Mouse (Mus musculus) mouse trophoblast stem cell (cell line): ENCODE data around the gene Ksr2.
"Not testable (repeated sequence)": the region's sequence is repeated elsewhere in the genome, so short reads cannot be mapped to it uniquely, and the experiment has no call there.

Source experiments
- in situ Hi-C, 2 experiments: fragments of 300-500 bp; cut with MseI, MboI; formaldehyde crosslinking; loops; 2 replicates in 1 of 2; 3 replicates in 1 of 2; pipeline ENCODE4 v1.15.1; 2025

The Ksr2 gene

DNA sequence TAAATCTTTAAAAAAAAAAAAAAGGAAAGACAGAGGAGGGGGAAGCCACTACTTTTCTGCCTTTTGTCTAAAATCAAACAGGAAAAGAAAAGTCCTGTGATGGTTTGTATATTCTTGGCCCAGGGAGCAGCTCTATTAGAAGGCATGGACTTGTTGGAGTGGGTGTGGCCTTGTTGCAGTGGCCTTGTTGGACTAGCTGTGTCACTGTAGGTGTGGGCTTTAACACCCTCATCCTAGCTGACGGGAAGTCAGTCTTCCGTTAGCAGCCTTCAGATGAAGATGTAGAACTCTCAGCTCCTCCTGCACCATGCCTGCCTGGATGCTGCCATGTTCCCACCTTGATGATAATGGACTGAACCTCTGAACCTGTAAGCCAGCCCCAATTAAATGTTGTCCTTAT lies 9.1 kb upstream of the Ksr2 start:
- in situ Hi-C loops, result loop anchor here (5.0 to 25.0 kb wide), 3 partner anchors 97 to 292 kb away; partner anchors contain the start of genes Suds3 (in 1 of the 2) and Taok3 (in 1 of the 2)

DNA sequence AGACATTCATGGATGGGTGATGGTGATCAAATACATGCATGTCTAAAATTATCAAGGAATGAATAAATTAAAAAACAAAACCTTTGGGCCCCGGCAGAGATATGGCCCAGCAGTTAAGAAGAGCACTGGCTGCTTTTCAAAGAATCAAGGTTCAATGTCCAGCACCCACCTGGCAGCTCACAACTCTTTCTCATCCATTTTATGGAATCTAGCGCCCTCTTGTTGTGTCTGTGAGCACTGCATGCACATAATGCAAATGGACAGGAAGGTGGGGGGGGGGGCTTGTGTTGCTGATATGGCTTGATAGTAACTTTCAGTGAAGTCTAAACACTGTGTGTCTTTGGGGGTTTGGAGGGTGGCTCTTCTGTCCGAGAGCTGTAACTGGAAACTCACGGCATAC lies 5.6 kb upstream of the Ksr2 start:
- in situ Hi-C loops, result loop anchor here (5.0 to 25.0 kb wide), 3 partner anchors 101 to 296 kb away; partner anchors contain the start of genes Suds3 (in 1 of the 2) and Taok3 (in 1 of the 2)

DNA sequence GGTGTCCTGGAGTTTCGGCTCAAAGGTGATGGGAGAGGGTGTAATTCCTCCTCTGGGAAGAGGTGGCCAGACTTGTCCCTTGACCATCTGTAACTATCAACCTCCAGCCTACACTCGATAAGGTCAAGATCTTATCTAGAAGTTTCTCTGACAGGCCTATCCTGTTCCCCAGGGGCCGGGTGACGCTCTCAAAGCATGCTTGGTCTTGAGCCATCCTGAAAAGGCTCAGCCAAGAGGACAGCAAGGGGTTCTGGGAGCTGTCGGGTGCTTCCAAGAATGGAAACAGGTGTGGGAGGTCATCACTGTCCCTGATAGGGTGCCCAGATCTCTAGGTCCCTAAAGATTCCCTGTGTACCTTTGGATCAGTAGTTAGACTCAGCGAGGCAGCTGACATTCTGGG lies 4.4 kb upstream of the Ksr2 start:
- in situ Hi-C loops, result loop anchor here (5.0 to 25.0 kb wide), 3 partner anchors 102 to 297 kb away; partner anchors contain the start of genes Suds3 (in 1 of the 2) and Taok3 (in 1 of the 2)

DNA sequence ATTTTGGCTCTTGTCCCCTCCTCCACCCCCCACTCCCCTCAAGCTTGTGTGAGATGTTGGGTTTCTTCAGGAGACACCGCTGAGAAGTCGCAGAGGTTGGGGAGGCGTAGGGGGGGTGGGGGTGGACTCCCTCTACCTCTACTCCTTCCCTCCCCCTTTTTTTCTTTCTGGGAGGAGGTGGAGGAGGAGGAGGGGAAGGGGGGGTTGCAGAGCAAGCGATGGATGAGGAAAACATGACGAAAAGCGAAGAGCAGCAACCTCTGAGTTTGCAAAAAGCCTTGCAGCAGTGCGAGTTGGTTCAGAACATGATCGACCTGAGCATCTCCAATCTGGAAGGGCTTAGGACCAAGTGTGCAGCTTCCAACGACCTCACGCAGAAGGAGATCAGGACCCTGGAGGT lies 811 bp downstream of the Ksr2 start:
- in situ Hi-C loops, result loop anchor here (25.0 kb wide), 2 partner anchors 277 to 302 kb away; partner anchors contain the start of genes Suds3 (in 1 of the 2) and Taok3 (in 1 of the 2)

DNA sequence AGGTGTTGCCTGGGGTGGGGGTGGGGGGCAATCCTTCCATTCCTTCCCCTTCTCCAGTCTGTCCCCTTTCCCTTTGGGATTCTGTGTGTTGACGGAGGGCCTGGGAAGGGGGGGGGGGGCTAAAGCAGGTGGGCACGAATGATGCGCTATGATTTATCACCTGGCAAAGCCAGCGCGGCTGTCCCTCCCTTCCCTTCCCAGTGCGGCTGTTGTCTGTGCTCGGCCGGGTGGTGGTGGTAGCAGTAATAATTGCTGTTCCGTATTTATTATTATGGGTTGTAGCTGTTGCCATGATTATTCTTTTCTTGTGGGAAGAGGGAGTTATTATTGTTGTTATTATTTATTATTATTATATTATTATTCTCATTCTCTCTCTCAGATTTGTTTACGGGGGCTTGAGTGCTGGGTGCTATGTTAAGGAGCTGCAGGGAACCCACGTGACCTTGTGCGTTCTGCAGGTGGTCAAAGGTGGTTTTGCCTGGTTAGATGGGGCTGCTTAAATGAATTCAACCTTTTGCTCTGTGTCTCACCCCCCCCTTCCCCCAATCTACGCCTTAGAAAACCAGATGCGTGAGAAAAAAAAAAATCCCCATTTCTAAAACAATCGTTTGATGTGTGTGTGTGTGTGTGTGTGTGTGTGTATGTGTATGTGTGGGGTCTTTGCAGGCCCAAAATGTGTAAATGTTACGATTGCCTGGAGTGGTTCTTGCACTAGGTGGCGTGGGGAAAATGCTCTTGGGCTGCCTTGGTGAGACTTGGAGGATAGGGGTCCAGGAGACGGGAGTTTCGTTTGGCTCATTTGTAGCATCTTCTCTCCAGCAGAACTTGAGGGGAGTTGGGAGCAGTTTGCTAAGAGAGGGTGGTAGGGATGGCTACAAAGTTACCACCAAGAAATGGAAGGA lies 1.5 kb downstream of the Ksr2 start:
- in situ Hi-C loops, result loop anchor here (25.0 kb wide), 2 partner anchors 278 to 303 kb away; partner anchors contain the start of genes Suds3 (in 1 of the 2) and Taok3 (in 1 of the 2)

DNA sequence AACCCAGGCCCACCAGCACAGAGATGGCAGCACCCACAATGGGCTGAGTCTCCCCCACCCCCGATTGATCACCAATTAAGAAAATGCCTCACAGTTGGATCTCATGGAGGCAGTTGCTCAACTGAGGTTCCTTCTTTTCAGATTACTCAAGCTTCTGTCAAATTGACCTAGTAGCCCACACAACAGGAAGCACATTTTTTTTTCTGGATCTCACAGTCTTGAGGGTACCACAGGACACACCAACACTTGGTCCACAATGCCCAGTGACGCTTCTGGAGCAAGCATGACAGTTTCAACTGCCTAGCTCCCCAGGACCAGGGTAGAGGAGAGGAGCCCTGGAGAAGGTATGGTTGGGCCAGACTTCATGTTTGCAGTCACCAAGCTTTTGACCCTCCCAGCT lies 3.6 kb downstream of the Ksr2 start:
- in situ Hi-C loops, result loop anchor here (25.0 kb wide), 2 partner anchors 280 to 305 kb away; partner anchors contain the start of genes Suds3 (in 1 of the 2) and Taok3 (in 1 of the 2)

DNA sequence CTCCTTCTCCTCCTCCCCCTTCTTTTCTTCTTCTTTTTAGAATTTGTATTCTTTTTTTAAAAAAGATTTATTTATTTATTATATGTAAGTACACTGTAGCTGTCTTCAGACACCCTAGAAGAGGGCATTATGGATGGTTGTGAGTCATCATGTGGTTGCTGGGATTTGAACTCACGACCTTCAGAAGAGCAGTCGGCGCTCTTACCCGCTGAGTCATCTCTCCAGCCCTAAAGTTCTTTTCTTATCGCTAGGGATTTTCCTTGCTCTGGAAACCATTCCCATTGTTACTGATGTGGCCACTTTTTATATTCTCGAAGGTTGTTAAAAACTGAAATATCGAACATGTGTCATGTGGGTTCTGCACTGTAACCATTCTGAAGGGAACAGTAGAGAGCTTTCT lies 19.7 kb downstream of the Ksr2 start:
- in situ Hi-C loops, result not testable (repeated sequence)

DNA sequence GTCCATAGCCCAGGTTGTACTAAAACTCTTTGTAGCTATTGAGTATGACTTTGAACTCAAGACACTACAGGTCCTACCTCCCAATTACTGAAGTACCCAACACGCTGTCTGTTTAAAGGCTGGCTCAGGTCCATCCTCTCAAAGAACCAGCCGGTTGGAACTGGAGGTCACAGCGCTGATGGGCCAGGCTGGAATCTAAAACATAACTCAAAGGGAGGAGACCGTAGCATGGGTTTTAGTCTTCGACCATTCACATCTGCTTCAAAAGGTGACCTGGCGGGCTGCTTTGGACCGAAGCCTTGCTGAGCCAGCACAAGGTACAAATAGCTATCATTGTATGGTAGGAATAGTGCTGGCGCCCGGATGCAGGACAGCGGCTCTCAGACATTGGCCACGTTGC lies 26.5 kb downstream of the Ksr2 start:
- in situ Hi-C loops, result no loop called here

DNA sequence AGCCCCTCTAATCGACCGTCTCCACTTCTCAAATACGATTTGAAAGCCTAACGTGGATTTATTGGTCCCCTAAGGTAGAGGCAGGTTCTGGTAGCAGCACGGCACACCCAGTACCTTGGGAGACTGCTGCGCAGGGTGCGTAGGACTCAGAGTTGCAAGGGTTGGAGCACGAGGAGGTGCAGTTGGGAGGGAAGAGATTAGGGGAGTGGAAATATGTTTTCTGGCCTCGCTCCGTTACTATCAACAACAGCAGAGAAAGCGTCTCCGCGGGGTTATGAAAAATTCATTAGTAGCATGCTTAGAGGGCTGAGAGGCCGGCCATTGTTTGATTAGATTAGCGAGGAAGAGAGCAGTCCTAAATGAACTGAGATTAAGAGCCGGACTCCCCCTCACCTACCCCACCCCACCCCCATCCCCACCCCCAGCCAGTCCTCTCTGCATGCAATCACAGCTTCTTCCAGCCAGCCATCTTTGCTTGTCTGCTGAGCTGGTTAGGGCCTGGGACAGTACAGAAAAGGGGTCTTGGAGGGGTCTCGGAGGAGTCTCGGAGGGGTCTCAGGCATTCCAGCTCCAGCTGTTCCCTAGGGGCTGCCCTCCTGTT lies 27.5 kb downstream of the Ksr2 start:
- in situ Hi-C loops, result no loop called here

DNA sequence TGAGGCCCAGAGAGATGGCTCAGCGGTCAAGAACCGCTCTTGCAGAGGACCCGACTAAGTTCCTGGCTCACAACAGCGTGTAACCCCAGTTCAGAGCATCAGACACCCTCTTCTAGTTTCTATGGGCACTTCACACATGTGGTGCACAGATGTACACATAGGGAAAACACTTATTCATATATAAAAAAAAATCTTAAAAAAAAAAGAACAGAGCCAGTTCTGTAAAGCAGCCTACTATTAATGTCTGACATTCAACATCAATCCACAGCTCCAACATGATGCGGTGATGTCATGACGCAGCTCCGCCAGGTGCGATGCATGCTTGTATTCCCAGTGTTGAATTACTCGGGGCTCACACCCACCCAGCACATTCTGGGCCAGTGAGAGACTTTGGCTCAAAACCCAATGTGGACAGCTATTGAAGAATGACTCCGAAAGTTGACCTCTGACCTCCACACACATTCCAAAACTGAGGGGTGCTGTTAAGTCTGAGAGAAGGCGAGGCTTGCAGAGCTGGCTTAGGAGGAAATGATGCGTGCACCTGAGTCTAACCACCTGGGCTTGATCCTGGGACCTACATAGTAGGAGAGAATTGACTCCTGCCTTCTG lies 28.5 kb downstream of the Ksr2 start:
- in situ Hi-C loops, result no loop called here

DNA sequence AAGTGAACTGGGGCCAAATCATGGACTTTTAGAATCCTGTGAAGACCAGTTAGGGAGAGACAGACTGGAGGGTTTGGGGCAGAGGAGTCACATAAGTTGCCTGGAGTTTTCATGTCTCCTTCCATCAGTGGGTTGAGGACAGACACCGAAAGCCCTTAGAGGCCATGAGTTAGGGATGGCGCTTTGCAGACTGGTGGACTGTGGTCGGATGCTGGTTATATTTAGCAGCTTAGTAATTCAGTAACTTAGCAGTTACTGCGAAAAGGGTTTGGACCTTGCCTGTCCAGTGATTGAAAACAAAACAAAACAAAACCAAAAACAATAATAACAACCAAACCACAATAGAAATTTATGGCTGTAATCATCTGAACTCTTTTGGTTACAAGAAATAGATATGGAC lies 29.3 kb downstream of the Ksr2 start:
- in situ Hi-C loops, result no loop called here

DNA sequence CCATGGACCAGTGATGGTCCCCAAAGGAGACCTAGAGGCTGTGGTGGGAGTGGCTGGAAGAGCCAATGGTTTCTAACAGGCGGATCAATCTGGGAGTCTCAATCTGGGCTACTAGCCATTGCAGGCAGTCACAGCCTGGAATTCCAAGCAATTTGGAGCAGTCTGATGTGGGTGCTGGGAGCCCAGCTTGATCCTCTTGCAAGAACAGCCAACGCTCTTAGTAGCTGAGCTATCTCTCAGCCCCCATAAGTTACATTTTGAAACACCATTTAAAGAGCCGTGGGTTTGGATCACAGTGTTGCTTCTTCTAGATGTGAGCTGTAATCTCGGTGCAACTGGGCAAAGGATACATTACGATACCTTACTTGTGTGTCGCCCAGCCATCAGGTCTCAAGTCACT lies 30.1 kb downstream of the Ksr2 start:
- in situ Hi-C loops, result no loop called here

DNA sequence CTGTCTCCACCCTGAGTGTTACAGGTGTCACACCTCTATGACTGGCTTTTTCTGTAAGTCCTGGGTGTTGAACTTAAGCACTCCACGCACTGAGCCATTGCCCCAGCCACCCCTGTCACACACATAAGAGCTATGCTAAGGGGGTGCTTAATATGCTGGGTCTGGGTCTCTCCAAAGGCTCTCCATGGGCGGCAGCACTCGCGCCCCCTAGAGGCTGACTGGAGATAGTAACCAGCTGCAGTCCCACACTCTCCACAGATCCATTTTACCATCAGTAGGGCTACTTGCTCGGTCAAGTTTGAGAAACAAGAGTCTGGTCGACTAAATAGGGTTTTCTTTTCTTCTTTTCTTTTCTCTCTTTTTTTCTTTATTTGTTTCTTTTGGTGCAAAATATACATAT lies 33.9 kb downstream of the Ksr2 start:
- in situ Hi-C loops, result no loop called here

DNA sequence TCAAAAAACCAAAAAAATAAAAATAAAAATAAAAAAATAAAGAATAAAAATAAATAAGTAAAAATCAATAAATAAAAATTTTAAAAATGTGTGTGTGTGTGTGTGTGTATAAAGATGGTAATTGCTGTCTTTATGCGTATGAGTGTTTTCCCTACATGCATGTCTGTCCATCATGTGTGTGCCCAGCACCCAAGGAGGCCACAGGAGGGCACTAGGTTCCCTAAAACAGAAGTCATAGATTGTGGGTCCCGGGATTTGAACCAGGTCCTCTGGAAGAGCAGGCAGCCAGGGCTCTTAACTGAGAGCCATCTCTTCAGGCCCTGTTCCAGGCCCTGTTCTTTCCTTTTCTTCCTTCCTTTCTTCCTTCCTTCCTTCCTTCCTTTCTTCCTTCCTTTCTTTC lies 38.2 kb downstream of the Ksr2 start:
- in situ Hi-C loops, result no loop called here

DNA sequence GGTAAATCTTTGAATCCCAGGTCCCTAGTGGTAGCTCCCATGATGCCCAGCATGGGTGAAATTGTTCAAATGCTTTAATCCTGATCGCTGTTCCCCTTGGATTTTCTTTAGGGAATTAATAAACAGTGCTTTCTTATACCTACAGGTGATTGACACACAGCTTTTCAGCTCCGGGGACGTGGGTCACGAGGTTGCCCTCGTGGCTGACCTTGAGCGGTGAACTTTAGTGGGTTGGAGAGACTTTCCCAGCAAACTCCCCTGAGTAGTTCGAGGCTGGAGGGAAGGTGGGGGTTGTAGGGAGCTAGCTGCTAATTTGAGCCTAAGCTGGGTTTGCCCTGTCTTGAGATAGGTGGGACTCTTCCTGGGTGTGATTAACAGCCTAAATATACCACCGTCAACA lies 41.7 kb downstream of the Ksr2 start:
- in situ Hi-C loops, result no loop called here

DNA sequence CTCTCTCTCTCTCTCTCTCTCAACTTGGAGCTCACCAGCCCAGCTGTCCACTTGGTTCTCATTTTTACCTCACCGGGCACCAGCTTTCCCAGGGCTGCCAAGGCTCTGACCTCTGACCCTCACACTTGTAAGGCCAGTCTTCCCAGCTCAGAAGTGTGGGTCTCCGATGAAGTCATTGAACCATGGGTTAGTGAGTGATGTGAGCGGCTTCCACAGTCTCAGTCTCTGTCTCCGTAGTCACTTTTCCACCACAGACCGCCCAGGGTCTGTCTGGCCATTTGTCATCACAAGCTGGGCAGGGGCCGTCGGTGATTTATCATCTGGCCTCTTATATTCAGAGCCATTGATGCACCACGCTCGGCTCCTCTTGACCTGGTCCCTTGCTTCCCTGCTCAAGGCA lies 43.3 kb downstream of the Ksr2 start:
- in situ Hi-C loops, result no loop called here

DNA sequence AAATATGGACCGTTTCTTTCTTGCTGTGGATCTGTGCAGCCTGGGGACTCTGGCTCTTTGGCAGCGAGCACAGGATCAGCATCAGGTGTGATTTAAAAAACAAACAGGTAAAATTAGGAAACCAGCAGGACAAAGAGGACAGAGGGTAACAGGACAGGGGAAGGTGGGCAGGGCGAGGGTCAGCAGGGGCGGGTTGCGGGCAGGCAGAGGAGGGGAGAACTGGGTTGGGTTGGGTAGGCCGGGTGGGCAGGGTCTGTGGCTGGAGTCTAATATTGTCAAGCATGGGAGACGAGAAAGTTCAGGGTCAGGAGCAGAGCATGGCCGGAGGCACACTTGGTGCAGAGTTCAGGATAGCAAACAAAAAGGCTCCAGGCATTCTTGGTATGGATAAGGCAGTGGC lies 43.8 kb downstream of the Ksr2 start:
- in situ Hi-C loops, result no loop called here

DNA sequence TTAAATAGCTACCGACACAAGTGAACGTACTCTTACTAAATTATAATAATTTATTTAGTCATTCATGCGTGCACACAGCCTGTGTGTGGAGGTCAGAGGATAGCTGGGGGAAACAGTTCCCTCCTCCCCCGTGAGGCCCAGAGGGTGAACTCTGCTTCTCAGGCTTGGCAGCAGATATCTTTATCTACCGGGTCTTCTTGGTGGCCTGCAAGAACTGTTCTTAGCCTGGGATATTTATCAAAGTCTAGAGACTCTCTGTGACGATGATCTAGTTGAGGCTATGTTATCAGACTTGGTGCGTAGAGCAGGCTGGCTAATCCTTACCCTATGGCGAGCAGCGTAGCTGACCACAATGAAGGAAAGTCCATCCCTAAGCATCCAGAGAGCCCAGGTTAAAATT lies 45.1 kb downstream of the Ksr2 start:
- in situ Hi-C loops, result no loop called here

DNA sequence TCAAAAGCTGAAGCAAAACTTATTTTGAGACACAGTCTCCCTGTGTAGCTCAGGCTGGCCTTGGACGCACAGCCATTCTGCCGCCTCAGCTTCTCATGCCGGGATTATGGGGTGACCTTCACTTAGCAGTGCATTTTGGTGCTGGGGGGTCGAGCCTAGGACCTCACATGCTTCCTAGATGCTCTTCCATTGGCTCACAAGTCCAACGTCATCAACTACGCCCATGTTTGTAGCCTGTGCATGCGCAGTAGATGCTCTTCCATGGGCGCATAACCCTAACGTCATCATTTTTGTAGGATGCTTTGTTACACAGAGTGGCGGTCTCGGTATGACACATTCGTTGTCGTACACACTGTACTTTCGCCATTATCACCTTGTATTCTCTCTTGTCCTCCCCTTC lies 46.5 kb downstream of the Ksr2 start:
- in situ Hi-C loops, result no loop called here

DNA sequence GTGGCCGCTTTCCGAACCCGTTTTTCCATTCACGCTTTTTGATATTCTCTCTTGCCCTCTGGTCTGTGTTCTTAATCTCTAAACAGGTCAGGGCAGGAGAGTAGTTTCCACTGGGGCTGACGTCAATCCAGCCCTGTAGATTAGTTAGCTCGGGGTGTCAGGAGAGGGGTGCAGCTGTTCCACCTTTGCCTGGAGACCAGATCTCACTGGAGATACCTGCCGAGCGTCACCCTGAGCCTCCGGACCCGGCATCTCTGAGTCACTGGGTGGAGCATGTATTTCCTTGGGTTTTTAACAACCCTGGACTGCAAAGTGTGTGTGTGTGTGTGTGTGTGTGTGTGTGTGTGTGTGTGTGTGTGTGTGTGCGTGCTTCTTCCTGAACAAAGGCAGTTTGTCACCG lies 53.3 kb downstream of the Ksr2 start:
- in situ Hi-C loops, result no loop called here

DNA sequence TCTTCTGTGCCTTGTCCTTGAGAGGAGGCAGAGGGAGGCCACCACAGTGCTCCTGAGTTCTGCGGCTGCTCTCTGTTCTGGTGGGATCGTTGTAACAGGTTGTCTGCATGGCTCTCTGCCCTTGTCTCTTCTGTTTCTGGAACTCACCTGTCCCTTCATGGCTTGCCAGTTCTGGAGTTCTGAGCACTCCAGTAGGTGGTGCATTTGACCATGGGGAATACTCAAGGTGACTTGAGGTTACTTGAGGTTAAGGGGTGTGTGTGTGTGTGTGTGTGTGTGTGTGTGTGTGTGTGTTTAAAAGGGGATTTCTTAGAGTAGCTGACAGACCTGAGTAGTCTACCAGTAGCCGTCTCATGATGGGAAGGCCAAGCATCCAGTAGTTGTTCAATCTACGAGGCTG lies 55.2 kb downstream of the Ksr2 start:
- in situ Hi-C loops, result no loop called here

DNA sequence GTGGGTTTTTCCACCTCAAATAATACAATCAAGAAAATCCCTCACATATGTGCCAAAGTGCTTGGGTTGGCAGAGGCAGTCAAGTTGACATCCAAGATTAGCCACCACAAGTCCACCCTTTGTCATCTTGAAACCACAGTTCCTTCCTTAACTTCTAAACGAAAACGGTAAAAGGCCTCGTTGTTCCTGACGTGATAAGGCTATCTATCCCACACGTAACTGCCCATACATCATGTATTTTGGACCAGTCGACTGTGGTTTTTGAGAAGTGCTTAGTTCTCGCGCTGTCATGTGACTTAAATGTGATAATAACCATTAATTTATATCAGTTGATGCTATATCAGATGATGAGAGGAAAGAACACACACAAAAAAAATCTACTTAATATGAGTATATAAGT lies 55.8 kb downstream of the Ksr2 start:
- in situ Hi-C loops, result no loop called here
